Mouse (Mus musculus): ENCODE measurements around the gene Hectd1.

Gene Hectd1

GRCm38 (mm10) chr12:51699623-51700393, 129.5 kb downstream of the Hectd1 start:
- DNase-seq: no peak

GRCm38 (mm10) chr12:51696157-51696556, 133.2 kb downstream of the Hectd1 start:
- no peak for DNase-seq

GRCm38 (mm10) chr12:51694966-51695365, 134.4 kb downstream of the Hectd1 start:
- DNase-seq: no peak

- DNase-seq: no peak
These were observed 135.2 kb downstream of the Hectd1 start for GRCm38 (mm10) chr12:51694096-51694495.
